Mouse (Mus musculus) T-helper 17 cell (primary cell): ENCODE data around the gene Hpd.

ENCODE experiments used
- in situ Hi-C, 2 experiments: fragments of 300-600 bp; cut with MboI, MseI; formaldehyde crosslinking; loops; 1 replicate in 1 of 2; 2 replicates in 1 of 2; pipeline ENCODE4 v1.15.1; 2025; ENCODE audit warnings: high pct_unique_total_duplicates in 2 of 2

Gene Hpd

DNA sequence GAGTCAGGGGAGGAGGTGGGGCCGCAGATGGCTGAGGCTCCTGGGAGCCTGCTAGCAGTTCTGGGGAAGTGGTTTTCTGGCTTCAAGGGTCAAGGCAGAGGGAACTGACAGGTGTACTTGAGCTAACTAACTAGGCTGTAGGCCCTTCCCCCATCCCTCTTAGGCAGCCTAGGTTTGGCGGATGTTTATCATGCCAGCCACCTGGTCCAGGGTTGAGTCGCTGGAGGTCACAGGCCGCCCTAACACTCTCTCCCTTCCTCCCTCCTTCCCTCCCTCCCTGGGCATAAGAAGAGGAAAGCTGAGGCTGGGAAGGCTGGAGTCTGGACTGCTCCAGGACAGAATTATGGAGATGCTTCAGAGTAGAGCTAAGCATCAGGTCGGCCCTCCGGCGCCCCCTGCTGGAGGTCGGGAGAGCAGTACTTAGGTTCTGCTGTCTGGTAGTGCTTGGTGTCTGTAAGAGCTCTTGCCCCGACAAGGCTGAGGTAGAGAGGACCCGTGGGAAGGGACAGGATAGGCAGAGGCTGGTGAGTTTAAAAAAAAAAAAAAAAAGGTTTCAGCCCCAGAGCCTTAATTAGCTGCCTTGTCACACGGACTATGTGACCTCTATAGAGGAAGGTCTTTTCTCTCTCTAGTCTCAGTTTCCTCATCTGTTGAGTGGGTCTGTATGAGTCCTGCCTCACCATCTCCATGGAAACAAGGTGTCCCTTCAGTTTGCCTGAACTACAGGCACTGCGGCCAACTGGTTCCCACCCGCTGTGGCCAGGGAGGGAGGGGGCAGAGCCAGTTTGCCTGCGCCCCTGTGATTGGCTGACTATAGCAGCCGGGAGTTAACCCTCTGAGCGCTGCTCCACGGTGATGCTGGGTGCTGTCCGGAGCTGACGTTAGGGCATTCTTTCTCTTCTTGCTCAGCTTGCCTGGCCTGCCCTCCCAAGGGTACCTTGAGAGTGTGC, 32.8 kb downstream of the Hpd start:
- in situ Hi-C loops, result loop anchor here in 1 of 2 experiments (5.0 to 25.0 kb wide), 3 partner anchors 32 to 1312 kb away; partner anchors contain the start of genes Kdm2b, Pheta1 and Sh2b3

DNA sequence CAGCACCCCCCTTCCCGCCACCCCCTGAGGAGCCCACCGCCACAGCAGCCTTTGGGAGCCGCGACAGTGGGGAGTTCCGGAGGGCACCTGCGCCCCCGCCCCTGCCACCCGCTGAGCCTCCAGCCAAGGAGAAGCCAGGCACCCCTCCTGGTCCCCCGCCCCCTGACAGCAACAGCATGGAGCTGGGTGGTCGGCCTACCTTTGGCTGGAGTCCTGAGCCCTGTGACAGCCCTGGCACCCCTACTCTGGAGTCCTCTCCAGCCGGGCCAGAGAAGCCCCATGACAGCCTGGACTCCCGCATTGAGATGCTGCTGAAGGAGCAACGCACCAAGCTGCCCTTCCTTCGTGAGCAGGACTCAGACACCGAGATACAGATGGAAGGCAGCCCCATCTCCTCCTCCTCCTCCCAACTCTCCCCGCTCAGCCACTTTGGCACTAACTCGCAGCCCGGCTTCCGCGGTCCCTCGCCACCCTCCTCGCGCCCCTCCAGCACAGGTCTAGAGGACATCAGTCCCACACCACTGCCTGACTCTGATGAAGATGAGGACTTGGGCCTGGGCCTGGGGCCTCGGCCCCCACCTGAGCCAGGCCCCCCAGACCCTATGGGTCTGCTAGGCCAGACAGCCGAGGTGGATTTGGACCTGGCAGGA, 34.3 kb downstream of the Hpd start:
- in situ Hi-C loops, result loop anchor here in 1 of 2 experiments (10.0 to 25.0 kb wide), 2 partner anchors 163 to 1311 kb away; partner anchors contain the start of genes Kdm2b, Pheta1 and Sh2b3

DNA sequence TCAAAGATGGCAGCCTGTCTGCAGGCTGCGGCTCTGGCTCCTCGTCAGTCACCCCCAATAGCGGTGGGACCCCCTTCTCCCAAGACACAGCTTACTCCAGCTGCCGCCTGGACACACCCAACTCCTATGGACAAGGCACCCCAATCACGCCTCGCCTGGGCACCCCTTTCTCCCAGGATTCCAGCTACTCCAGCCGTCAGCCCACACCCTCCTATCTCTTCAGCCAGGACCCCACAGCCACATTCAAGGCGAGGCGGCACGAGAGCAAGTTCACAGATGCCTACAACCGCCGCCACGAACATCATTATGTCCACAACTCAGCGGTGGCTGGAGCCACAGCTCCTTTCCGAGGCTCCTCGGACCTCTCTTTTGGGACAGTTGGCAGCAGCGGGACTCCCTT, 35.0 kb downstream of the Hpd start:
- in situ Hi-C loops, result loop anchor here in 1 of 2 experiments (10.0 to 25.0 kb wide), 2 partner anchors 163 to 1310 kb away; partner anchors contain the start of genes Kdm2b, Pheta1 and Sh2b3

DNA sequence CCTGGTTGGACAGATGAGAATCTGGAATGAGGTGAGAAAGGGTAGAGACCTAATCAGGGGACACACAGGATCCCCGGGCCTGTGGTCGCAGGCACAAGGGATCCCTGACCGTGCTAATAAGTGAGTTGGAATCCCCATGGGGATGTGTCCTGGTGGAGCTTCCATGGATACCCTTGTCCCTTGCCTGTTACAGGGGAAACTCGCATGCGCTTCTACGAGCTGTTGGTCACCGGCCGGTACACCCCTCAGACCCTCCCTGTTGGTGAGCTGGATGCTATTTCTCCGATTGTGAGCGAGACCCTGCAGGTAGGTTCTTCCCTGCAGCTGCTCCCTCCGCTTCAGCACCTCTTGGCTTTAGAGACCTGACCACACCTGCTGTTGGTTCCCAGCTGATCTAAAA, 36.2 kb downstream of the Hpd start:
- in situ Hi-C loops, result loop anchor here in 1 of 2 experiments (10.0 to 25.0 kb wide), 2 partner anchors 162 to 1309 kb away; partner anchors contain the start of genes Kdm2b, Pheta1 and Sh2b3

DNA sequence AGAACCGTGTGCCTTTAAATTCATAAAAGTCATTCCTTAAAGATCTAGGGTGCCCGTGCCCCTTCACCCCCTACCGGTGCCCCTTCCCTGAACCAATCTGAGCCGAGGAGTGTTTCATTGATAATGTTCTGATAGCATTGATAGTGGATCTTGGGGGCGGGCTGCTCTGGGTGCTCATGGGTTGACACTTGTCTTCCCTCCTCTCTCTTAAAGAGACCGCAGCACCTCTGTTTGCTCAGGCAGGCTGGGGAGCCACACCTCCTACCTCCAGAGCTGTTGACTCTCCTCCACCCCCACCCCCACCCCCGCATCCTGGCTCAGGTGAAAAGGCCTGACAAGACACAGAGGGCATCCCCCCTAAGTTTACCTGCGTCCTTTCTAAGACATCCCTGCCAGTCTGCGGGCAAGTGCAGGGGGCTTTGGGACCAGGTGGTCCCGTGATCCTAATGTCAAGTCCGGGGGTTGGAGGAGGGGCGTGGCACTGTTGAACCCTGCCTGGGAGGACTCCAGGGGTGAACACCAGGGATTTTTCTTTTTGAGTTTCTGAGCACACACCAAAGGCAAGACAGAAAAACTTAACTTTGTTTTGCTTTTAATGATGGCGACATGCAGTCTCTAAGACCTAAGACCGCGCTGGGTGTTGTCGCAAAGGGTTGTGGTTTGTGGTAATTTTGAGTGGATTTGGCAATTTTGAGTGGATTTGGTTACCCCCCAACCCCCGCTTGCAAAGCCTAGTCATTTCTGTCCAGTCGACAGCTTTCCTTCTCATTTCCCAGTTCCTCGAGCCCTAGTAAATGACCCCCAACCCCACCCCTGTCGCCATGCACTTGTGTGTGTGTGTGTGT, 37.6 kb downstream of the Hpd start:
- in situ Hi-C loops, result loop anchor here in 1 of 2 experiments (10.0 to 25.0 kb wide), 2 partner anchors 160 to 1308 kb away; partner anchors contain the start of genes Kdm2b, Pheta1 and Sh2b3

DNA sequence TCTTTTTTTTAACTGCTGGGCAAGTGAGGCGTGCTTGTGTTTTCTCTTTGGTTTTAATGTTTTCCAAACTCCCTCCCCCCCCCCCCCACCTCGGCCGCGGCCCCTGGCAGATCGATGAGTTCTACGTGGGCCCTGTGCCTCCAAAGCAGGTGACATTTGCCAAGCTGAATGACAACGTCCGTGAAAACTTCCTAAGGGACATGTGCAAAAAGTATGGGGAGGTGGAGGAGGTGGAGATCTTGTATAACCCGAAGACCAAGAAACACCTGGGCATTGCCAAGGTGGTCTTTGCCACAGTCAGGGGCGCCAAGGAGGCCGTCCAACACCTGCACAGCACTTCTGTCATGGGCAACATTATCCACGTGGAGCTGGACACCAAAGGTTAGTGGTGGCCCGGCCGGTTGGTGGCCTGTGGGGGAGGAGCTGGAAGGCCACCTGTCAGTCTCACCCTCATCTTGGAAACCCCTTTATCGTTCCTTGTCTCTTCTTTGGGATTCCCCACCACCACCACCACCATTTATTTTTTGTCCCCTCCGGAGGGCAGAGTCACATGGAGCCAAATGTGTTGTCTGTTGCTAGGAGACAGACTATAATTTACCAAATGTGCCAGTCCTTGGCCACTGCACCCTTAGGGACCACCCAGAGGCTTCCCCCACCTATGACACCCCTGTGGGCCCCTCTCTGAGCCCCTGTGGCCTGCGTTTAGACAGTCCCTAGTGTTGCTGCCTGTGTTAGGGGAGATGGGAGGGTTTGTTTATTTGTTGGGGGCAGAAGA, 38.4 kb downstream of the Hpd start:
- in situ Hi-C loops, result loop anchor here in 1 of 2 experiments (10.0 to 25.0 kb wide), 2 partner anchors 159 to 1307 kb away; partner anchors contain the start of genes Kdm2b, Pheta1 and Sh2b3

DNA sequence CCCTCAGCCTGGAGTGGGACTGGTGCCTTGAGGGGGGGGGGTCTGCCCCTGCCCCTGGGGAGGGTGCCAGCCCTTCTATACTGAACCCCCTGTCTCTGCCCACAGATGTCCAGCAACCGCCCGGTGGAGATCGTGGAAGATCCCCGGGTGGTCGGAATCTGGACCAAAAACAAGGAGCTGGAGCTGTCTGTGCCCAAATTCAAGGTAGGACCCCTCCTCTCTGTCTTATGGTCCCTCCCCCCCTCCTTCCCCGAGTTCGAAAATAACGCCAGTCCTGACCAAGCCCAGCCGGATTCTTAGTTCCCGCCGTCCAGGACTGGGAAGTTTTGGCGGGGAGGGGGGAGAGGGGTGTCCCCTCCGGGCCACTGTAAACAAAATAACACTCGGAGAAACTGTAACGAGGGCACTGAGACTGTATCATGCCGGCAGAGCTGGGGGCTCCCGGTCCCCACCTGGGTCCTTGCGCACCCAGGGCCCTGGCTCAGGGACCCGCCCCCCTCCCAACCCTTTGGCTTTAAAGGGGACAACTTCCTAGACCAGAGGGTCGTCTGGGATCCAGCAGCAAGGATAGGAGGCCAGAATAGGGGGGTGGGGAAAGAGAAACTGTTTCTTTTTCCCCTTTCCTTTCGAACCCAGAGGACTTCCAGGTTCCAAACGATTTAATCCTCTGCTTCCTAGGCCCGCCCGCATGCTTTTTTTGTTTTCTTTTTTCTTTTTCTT, 39.1 kb downstream of the Hpd start:
- in situ Hi-C loops, result loop anchor here in 1 of 2 experiments (10.0 to 25.0 kb wide), 2 partner anchors 159 to 1306 kb away; partner anchors contain the start of genes Kdm2b, Pheta1 and Sh2b3

DNA sequence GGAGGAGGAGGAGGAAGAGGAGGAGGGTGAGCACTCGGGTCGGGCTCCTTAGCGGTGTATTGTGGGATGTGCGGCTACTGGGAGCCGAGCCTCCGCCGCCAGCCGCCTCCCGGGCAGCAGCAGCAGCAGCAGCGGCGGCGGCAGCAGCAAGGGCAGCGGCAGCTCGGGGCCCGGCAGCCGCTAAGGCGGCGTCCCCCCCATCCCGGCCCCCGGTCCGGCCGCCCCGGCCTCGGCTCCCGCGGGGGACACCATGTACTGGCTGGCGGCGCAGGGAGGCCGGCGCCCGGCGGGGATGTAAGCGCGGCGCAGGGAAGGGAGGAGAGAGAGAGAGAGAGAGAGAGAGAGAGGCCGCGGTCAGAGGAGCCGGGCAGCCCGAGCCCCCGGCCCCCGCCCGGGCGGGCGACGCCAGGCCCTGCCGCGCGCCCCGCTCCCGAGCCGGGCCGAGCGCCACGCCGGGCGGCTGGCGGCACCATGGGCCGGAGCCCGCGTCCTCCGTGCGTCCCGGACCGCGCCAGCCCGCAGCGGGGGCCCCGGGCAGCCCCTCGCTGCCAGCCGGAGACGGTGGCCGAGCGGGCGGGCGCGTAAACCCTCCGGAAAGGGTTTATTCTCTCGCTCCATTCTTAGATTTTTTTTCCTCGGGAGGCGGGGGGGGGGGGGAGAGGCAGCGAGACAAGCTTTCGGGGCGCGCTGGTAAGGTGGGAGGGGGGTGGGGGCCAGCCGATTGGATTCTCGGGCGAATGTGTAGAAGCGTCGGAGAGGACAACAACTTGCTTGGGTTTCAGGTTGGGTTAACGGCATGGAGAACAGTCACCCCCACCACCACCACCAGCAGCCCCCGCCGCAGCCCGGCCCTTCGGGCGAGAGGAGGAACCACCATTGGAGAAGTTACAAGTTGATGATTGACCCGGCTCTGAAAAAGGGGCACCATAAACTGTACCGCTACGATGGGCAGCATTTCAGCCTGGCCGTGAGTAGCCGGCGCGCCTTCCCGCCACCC, 40.1 kb downstream of the Hpd start, which contains the start of gene Setd1b:
Gene Setd1b (plus strand): TSS at position 33 of the 997 bp plus-strand sequence.
- in situ Hi-C loops, result loop anchor here in 1 of 2 experiments (10.0 to 25.0 kb wide), 2 partner anchors 158 to 1305 kb away; partner anchors contain the start of genes Kdm2b, Pheta1 and Sh2b3

DNA sequence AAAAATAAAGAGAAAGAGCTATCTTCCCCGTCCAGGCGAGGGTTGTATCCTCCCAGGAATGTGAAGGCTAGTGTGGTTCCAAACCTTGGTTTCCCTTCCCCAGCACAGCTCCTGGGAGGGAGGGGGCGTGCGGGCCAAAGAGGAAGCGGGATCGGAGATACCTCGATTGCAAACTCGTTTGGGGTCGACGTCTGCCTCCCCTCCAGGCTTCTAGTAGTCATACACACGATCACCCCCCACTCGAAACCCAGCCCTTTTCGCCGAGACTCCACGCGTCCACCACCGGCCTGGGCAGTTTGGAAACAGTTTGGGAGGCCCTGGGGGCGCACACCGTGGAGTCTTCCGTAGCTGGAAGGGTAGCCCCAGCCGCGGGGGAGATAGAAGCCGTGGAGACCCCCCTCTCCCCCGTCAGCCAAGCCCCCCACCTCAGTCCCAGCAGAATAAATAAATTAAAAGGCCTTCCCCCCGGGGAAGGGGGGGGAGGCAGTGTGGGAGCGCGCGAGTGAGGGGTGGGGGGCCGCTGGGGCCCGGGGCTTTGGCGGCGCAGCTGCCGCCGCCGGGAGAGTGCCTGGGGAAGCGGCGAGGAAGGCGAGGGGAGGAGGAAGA, 40.9 kb downstream of the Hpd start:
- in situ Hi-C loops, result loop anchor here in 1 of 2 experiments (10.0 to 25.0 kb wide), 2 partner anchors 157 to 1304 kb away; partner anchors contain the start of genes Kdm2b, Pheta1 and Sh2b3

DNA sequence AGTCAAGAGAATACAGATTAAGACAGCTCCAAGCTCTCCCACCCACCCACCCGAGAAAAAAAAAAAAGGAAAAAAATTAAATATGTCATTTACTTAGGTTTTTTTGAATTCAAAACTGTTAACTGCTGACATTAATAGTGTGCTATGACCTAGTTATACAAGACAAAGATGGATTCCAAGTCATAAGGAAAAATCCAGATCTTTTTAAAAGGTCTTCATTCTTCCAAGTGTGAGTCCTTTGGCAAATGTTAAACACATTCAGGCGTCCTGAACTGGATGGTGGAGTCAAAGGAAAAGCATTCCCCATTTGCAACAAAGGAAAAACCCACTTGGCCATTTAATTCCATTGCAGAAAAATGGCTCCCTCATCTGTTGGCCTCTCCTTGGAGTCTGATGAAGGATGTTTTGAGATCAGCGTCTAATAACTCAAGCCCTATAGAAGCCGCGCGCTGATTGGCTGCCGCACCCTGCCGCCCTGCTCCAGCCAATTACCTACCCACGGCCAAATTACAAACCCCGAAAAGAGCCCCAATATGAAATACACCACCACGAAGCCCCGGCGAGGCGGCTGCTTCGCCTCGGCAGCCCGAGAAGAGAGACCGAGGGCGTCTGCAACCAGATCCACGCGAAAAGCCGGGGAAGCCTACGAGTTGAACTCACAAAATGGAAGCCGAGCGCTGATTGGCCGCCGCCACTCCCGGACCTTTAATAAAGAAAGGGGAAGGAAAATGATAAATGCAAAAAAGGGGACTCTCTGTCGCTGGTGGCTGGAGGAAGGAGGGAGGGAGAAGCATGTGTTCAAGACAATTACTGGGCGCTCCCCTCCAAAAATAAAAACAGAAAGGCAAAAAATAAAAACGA, 41.6 kb downstream of the Hpd start:
- in situ Hi-C loops, result loop anchor here in 1 of 2 experiments (10.0 to 25.0 kb wide), 2 partner anchors 156 to 1304 kb away; partner anchors contain the start of genes Kdm2b, Pheta1 and Sh2b3

DNA sequence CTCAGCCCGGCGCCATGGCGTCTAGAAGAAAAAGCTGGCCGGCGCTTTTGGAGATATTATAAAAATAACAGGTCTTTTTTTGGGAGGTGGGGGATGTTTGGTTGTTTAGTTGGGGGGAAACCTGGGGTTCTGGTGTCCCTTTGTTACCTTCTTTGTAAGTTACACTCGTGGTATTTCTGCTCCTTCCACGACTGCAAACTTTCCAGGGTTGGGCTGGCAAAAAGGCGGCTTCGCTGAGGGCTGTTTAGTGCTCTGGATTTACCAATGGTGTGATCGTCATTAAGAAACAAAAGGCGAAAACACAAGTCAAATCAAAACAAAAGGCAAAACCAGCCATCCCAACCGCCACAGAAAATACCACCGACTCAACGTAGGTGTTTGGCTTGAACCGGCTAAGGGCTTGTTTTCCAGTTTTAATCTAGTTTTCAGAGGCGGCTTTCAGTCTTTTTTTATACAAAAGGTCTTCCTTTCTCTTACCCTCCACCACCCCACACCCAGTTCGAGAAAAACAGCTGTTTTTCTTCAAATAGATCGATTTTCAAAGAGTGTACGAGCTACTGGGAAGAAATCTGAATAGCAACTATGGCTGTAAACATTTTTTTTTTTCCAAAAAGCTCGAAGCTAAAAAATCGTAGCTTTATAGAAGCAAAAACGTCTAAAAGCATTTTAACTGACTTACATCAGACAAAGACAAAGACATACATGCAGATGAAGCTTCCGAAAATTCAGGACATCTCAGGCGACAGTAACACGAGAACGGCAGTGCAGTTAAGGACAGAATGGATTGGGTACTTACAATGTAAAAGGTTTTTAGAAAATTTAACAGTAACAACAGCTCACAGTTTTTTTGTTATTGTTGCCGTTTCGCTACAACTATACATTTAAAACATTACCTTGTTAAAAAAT, 42.6 kb downstream of the Hpd start:
- in situ Hi-C loops, result loop anchor here in 1 of 2 experiments (10.0 to 25.0 kb wide), 4 partner anchors 75 to 1303 kb away; partner anchors contain the start of genes Kdm2b, Pheta1, Sh2b3 and Tmem120b

DNA sequence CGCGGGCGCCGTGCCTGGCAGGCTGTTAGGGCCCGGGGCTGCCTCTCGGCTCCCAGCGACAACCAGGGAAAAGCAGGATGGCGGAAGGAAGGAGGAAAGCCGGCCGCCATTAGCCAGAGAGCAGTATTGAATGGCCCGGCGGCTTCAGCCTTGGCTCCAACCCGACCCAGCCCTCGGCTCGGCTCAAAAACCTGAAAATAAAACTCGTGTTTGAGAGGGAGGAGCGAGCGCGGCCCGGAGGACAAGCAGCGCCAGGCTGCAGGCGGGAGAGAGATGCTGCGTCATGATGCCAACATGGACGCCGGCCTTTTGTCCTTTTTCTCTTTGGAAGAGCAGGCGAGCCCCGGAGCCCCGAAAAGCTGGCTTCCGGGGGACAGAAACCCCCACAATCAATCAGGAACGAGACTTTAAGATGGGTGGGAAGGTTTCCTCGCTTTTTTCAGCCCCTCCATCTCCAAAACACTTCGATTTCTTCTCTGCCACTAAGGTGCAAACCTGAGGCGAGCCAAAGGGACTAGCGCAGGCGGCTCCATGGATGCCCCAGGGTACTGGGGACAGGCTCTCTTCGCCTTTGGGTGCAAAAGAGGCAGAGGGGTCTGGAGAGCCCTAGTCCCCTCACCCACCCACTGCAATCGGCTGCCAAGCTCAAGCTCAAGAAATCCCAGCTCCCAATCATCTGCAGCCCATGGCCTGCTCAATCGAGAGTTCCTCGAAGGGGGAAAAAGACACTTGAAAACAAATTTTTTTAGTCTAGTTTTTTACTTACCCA, 43.4 kb downstream of the Hpd start:
- in situ Hi-C loops, result loop anchor here in 1 of 2 experiments (10.0 to 25.0 kb wide), 3 partner anchors 74 to 1302 kb away; partner anchors contain the start of genes Pheta1, Sh2b3 and Tmem120b

DNA sequence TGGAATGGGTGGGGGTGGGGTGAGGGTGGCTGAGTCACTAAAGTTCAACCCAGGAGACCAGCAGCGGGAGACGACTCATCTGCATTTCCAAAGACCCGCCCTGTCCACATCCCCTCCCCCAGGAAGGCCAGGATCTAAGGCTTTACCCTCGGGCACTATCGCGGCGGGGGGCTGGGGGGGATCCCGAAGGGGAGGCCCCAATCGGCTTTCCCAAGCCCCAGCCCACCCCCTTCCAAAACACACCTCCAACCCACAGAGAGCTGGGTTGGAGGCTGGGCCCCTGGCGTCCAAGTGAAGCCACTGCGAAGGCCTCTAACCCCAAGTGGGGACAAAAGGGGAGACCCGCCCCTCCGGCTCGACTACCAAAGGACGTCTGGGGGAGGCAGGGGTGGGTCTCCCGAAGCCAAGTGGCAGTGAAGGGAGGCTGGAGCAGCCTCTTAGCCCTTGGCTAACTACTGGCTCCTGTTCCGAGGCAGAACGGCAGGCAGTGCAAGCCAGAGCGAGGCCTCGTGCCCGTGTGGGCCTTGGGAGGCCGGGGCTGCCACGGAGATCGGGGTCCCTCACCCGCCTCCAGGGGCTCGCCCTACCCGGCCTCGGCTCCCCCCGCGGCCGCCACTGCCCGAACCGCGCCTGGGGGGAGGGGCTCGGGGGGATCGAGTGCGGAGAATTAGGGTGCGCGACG, 44.2 kb downstream of the Hpd start:
- in situ Hi-C loops, result loop anchor here in 1 of 2 experiments (10.0 to 25.0 kb wide), 3 partner anchors 74 to 1301 kb away; partner anchors contain the start of genes Pheta1, Sh2b3 and Tmem120b
